Comparison of ENCODE assay signal across 10 mouse cellular contexts in genomic region chr12:36028968-36029645, GRCm38 (mm10). TPM values are rescaled to one million over a fixed set of nuclear protein-coding genes. Genes with fewer than 3 reads are reported as not detected.
DNase-seq lines count a peak whose midpoint lies in the region; TF ChIP-seq lines count a peak whose summit lies in the region.
"Had no signal": no experiment of that assay in that cellular context is flagged by ENCODE, and none has a peak within 500 bp of the region (broad histone marks: within the 10 kb centered on the region; RNA-seq: fewer than 3 reads in every experiment).

No protein-coding gene starts in this region.

- TF ChIP-seq CTCF in layer of hippocampus, adult 2 months (conservative IDR thresholded peaks at IDR 0.05) = no peak
- TF ChIP-seq CTCF in cortical plate, adult 2 months (IDR thresholded peaks at IDR 0.05; ENCODE audit: extremely low read depth, insufficient read depth, low read length) = no peak

- H3K4me1 ChIP-seq in cortical plate, adult 2 months (ENCODE audit: control insufficient read depth, insufficient read depth, low read length) = peaks cover 22% of the 10 kb centered on the region
- H3K4me1 ChIP-seq: hindbrain, embryonic 10.5 days had no signal

- no peak for TF ChIP-seq POLR2A in cortical plate, adult 2 months (IDR thresholded peaks at IDR 0.05; ENCODE audit: extremely low read depth, insufficient read depth, low read length)

- H3K4me3 ChIP-seq in layer of hippocampus, adult 2 months = no peak overlapping the region
- no peak overlapping the region for H3K4me3 ChIP-seq in cortical plate, adult 2 months (ENCODE audit: insufficient read depth, low read length)
- H3K4me3 ChIP-seq: hindbrain, embryonic 10.5 days had no signal

- peak overlapping the region; percentile 63 for H3K27ac ChIP-seq in layer of hippocampus, adult 2 months
- H3K27ac ChIP-seq in cortical plate, adult 2 months (ENCODE audit: insufficient read depth, low read length) = peak overlapping the region; percentile 29; the same call in 1 of the 2 replicates
- H3K27ac ChIP-seq: hindbrain, embryonic 10.5 days had no signal

- DNase-seq in layer of hippocampus, adult 2 months (ENCODE audit: low spot score in 2 of 2) = no peak
- no peak for DNase-seq in layer of hippocampus, adult 9-10 months (ENCODE audit: low spot score)
- DNase-seq in spleen, postnatal 36 days (ENCODE audit: low spot score in 2 of 2) = peak; percentile 36 to 44
- no peak for DNase-seq in spleen, adult 12 weeks (ENCODE audit: low spot score)
- DNase-seq in right cerebral cortex, postnatal 14 days = peak; percentile 42
- no peak for DNase-seq in cerebellum, postnatal 25 days
- DNase-seq: embryo, embryonic 11 days; kidney, postnatal 14 days had no signal

RNA-seq across cellular contexts. Expression of gene Tspan13, which starts 13.2 kb away (rescaled TPM):
- 100 to 1,000 TPM; 261 to 264 TPM for total RNA-seq in layer of hippocampus, adult 2 months (2021)
- polyA plus RNA-seq in cortical plate, adult 2 months (2012; rRNA removed) = 168 and 176 TPM in 2 replicates

RNA-seq across cellular contexts. Expression of gene Agr2, which starts 36.4 kb away (rescaled TPM):
- total RNA-seq in layer of hippocampus, adult 2 months (2021) = not detected
- 0.15 and 0.28 TPM in 2 replicates for polyA plus RNA-seq in cortical plate, adult 2 months (2012; rRNA removed)
- polyA plus RNA-seq: hindbrain, embryonic 10.5 days had no signal

Comparison
In these comparisons a context has a peak if more than half of its experiments do, and no peak if none do; other contexts are left out.
1. DNase-seq: peak in spleen, postnatal 36 days (2 of 2) and right cerebral cortex, postnatal 14 days (single experiment); none in layer of hippocampus, adult 2 months (0 of 2), layer of hippocampus, adult 9-10 months (single experiment), spleen, adult 12 weeks (single experiment) and cerebellum, postnatal 25 days (0 of 2).